Mouse (Mus musculus) lung, adult 2 months (tissue): ENCODE data around the gene Ptar1.

Source experiments
- CTCF ChIP-seq: fragments of 200-500 bp; IDR thresholded peaks from 2 replicates; pipeline ENCODE4 v1.5.1; 2011; ENCODE audit warnings: mild to moderate bottlenecking, low read length, control low read depth; ENCODE audit not compliant: insufficient read depth
- POLR2A ChIP-seq: fragments of 200-500 bp; IDR thresholded peaks from 2 replicates; pipeline ENCODE4 v1.6.1; 2011; ENCODE audit warnings: low read depth, mild to moderate bottlenecking, control low read depth, low read length, borderline replicate concordance; ENCODE audit errors: extremely low read depth

DNA sequence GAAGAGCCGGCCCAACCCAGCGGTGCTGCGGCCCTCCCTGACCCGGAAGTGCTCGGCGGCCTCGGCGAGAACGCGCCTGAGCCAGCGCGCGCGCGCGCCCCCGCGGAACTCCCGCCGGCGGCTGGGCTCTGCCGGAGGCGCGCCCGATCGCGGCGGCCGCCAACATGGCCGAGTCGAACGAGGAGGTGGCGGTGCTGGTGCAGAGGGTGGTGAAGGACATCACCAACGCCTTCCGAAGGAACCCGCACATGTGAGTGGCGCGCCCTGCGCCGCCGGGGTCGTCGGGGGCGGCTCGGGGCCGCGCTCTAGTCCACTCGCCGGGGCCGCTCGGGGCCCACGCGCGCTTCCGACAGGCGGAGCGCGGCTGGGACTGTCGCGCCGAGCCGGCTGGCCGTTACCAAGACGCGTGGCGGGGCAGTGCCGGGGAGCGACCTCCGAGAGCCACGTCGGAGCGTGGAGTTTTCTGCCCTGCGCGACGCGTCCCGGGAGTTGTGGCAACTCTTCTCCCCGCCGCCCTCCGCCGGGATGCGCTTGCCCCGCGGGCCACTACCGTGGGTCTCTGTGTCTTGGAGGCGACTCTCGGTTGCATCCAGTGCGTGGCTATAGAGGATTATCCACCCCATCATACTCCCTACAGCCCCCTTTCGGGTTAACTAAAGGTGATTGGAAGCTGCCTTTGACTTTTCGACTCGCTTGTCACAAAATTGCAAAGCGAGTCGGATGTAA is at the start of gene Ptar1:
- TF ChIP-seq CTCF, result no peak
- peak; percentile 87; the same call in 1 of the 2 replicates for TF ChIP-seq POLR2A
